8 mouse cellular contexts compared by ENCODE assay signal in the genomic region with DNA sequence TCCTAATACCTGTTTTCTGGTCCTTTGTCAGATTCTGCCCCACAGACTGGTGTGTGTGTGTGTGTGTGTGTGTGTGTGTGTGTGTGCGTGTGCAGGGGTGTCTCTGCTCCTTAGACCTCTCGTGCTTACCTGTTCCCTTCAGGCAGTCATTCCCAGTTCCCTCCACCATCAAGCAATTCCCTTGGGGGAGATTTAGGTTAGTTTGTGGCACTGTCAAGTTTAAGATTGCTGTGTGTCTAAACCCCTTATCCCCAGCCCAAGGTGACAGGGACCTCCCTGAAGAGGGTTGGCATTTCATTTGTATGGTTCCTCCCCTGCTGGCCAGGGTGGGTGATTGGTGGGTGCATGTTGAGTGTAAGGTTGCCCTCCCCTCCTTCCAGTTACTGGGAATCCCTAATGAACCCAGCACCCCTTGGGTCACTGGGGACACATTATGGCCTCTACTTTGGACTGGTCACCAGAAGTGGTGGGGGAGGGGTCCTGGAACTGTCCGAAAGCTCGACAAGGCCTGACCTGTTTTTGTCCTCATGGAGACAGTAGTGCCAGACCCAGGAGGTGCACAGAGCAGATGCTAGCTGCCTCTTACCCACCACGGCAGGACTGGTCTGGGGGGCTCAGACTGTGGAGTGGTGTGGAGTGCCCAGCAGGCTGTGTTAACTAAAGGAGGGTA. TPM values are rescaled to one million over a fixed set of nuclear protein-coding genes. Genes with fewer than 3 reads are reported as not detected.
DNase-seq lines count a peak whose midpoint lies in the region; ATAC-seq and TF ChIP-seq lines count a peak whose summit lies in the region.
"Had no signal": no experiment of that assay in that cellular context is flagged by ENCODE, and none has a peak within 500 bp of the region (broad histone marks: within the 10 kb centered on the region; RNA-seq: fewer than 3 reads in every experiment).

No protein-coding gene starts in this region.

- peak overlapping the region; percentile 52 for H3K4me2 ChIP-seq in lung, embryonic 15.5 days
- H3K4me2 ChIP-seq in heart, embryonic 15.5 days, result peak overlapping the region; percentile 61
- peak overlapping the region; percentile 60 for H3K4me2 ChIP-seq in kidney, postnatal 0 days (ENCODE audit: low read length)

- H3K27ac ChIP-seq in lung, embryonic 15.5 days, result peak overlapping the region; percentile 88
- H3K27ac ChIP-seq in heart, embryonic 15.5 days, result peak overlapping the region; percentile 79
- H3K27ac ChIP-seq in kidney, postnatal 0 days, result peak overlapping the region; percentile 75

- no peaks in the 10 kb centered on the region for H3K36me3 ChIP-seq in lung, embryonic 15.5 days
- no peaks in the 10 kb centered on the region for H3K36me3 ChIP-seq in heart, embryonic 15.5 days
- no peaks in the 10 kb centered on the region for H3K36me3 ChIP-seq in kidney, postnatal 0 days (ENCODE audit: insufficient read depth, low read length)

- no peaks in the 10 kb centered on the region for H3K9me3 ChIP-seq in lung, embryonic 15.5 days
- H3K9me3 ChIP-seq in heart, embryonic 15.5 days (replicated peaks), result no peaks in the 10 kb centered on the region
- no peaks in the 10 kb centered on the region for H3K9me3 ChIP-seq in kidney, postnatal 0 days (replicated peaks; ENCODE audit: low read length)

- no peaks in the 10 kb centered on the region for H3K27me3 ChIP-seq in lung, embryonic 15.5 days
- H3K27me3 ChIP-seq in heart, embryonic 15.5 days, result no peaks in the 10 kb centered on the region
- H3K27me3 ChIP-seq in kidney, postnatal 0 days (ENCODE audit: insufficient read depth, low read length), result no peaks in the 10 kb centered on the region

- WGBS in lung, embryonic 15.5 days, result 45% methylated on average over 5 of the region's 5 CpGs
- 52% methylated on average over 5 of the region's 5 CpGs for WGBS in heart, embryonic 15.5 days
- WGBS in kidney, postnatal 0 days, result 46% methylated on average over 5 of the region's 5 CpGs

- peak overlapping the region; percentile 33; the same call in 1 of the 2 replicates for H3K9ac ChIP-seq in lung, embryonic 15.5 days
- peak overlapping the region; percentile 52; the same call in 1 of the 2 replicates for H3K9ac ChIP-seq in heart, embryonic 15.5 days
- peak overlapping the region; percentile 59 for H3K9ac ChIP-seq in kidney, postnatal 0 days (ENCODE audit: low read depth, low read length)

- peak overlapping the region; percentile 29 for H3K4me3 ChIP-seq in lung, embryonic 15.5 days
- peak overlapping the region; percentile 38 for H3K4me3 ChIP-seq in heart, embryonic 15.5 days
- H3K4me3 ChIP-seq in kidney, postnatal 0 days (replicated peaks; ENCODE audit: low read depth, low read length), result peak overlapping the region; percentile 24

- peaks cover 42% of the 10 kb centered on the region for H3K4me1 ChIP-seq in lung, embryonic 15.5 days
- H3K4me1 ChIP-seq in heart, embryonic 15.5 days (replicated peaks), result peaks cover 30% of the 10 kb centered on the region
- peaks cover 27% of the 10 kb centered on the region for H3K4me1 ChIP-seq in kidney, postnatal 0 days (replicated peaks; ENCODE audit: insufficient read depth, low read length)

- TF ChIP-seq CTCF in kidney, postnatal 0 days (IDR thresholded peaks at IDR 0.05; ENCODE audit: low read depth), result no peak

- no peak for ATAC-seq in lung, embryonic 15.5 days (ENCODE audit: borderline replicate concordance, extremely low read depth, low FRiP score, low TSS enrichment)
- no peak for ATAC-seq in heart, embryonic 15.5 days (replicated peaks; ENCODE audit: insufficient number of reproducible peaks, insufficient read depth, low FRiP score, low read depth)
- ATAC-seq in kidney, postnatal 0 days (replicated peaks; ENCODE audit: low FRiP score, low read depth), result no peak; the same call in 1 of the 2 replicates

- DNase-seq in lung, postnatal 14 days, result no peak
- no peak for DNase-seq in kidney, postnatal 0 days (ENCODE audit: low spot score)
- DNase-seq in naive thymus-derived CD4-positive, alpha-beta T cell, adult 2 months (ENCODE audit: low read depth), result peak; percentile 29
- no peak for DNase-seq in frontal cortex, postnatal 25 days (ENCODE audit: low spot score in 2 of 2)
- DNase-seq in gastrocnemius, postnatal 25 days, result no peak
- DNase-seq: layer of hippocampus, postnatal 36 days had no signal

RNA-seq across cellular contexts. Expression of gene Arap1, which starts 31.1 kb away (rescaled TPM):
- polyA plus RNA-seq in lung, embryonic 15.5 days (2015; fragmentation: Nextera tagmentation; extraction: Ambion mirVana), result 105 and 109 TPM in 2 replicates
- polyA plus RNA-seq in heart, embryonic 15.5 days (2015; fragmentation: Nextera tagmentation; extraction: Ambion mirVana), result 23.5 and 38.4 TPM in 2 replicates
- 65.8 and 70.4 TPM in 2 replicates for polyA plus RNA-seq in kidney, postnatal 0 days (2015; fragmentation: Nextera tagmentation; extraction: Ambion mirVana)
- total RNA-seq in gastrocnemius, postnatal 25 days (2021), result 10 to 100 TPM; 21.3 to 23.7 TPM

RNA-seq across cellular contexts. Expression of gene Gm45837, which starts 31.8 kb away (rescaled TPM):
- polyA plus RNA-seq in lung, embryonic 15.5 days (2015; fragmentation: Nextera tagmentation; extraction: Ambion mirVana), result 10.3 TPM in 1 of 2 replicates, not detected in the other
- not detected in 2 replicates for polyA plus RNA-seq in heart, embryonic 15.5 days (2015; fragmentation: Nextera tagmentation; extraction: Ambion mirVana)
- polyA plus RNA-seq in kidney, postnatal 0 days (2015; fragmentation: Nextera tagmentation; extraction: Ambion mirVana), result 4.5 and 5.3 TPM in 2 replicates
- 1 to 10 TPM in 1 of 2 experiments, not detected in 1; 5.7 TPM for total RNA-seq in gastrocnemius, postnatal 25 days (2021)

RNA-seq across cellular contexts. Expression of gene Pde2a, which starts 42.6 kb away (rescaled TPM):
- polyA plus RNA-seq in lung, embryonic 15.5 days (2015; fragmentation: Nextera tagmentation; extraction: Ambion mirVana), result 16.9 and 26.7 TPM in 2 replicates
- polyA plus RNA-seq in heart, embryonic 15.5 days (2015; fragmentation: Nextera tagmentation; extraction: Ambion mirVana), result 16.3 and 21.9 TPM in 2 replicates
- 21.0 and 22.1 TPM in 2 replicates for polyA plus RNA-seq in kidney, postnatal 0 days (2015; fragmentation: Nextera tagmentation; extraction: Ambion mirVana)
- total RNA-seq in gastrocnemius, postnatal 25 days (2021), result 10 to 100 TPM; 14.8 to 26.3 TPM
